Mouse (Mus musculus) lung, embryonic 16.5 days (tissue): ENCODE measurements around the gene Nup153. TPM values are rescaled to one million over a fixed set of nuclear protein-coding genes. Genes with fewer than 3 reads are reported as not detected.

ENCODE experiments used
- ATAC-seq: fragments of 200-750 bp; cut with Nextera tagmentation; 2 replicates; pipeline ENCODE4 v1.8.0; 2017; ENCODE audit warnings: low read depth, mild to moderate bottlenecking, moderate library complexity
- H3K27ac ChIP-seq: fragments of 300-500 bp; sonication (generic); 2 replicates; pipeline ENCODE4 v1.5.1; 2014; ENCODE audit warnings: mild to moderate bottlenecking, control low read depth, low read length
- H3K27me3 ChIP-seq: fragments of 300-500 bp; sonication (generic); 2 replicates; pipeline ENCODE4 v1.6.1; 2014; ENCODE audit warnings: low read depth, low read length, mixed read lengths; ENCODE audit not compliant: control insufficient read depth, insufficient read depth
- H3K36me3 ChIP-seq: fragments of 300-500 bp; sonication (generic); 2 replicates; pipeline ENCODE4 v1.6.1; 2014; ENCODE audit warnings: low read length; ENCODE audit not compliant: control insufficient read depth, insufficient read depth
- H3K4me1 ChIP-seq: fragments of 300-500 bp; sonication (generic); replicated peaks from 2 replicates; pipeline ENCODE4 v1.6.1; 2014; ENCODE audit warnings: low read length, mixed read lengths; ENCODE audit not compliant: control insufficient read depth, insufficient read depth
- H3K4me2 ChIP-seq: fragments of 300-500 bp; sonication (generic); 2 replicates; pipeline ENCODE4 v1.6.1; 2014; ENCODE audit warnings: low read depth, low read length, control low read depth
- H3K4me3 ChIP-seq: fragments of 300-500 bp; sonication (generic); 2 replicates; pipeline ENCODE4 v1.5.1; 2014; ENCODE audit warnings: mild to moderate bottlenecking, low read length, control low read depth
- H3K9ac ChIP-seq: fragments of 300-500 bp; sonication (generic); 2 replicates; pipeline ENCODE4 v1.6.1; 2014; ENCODE audit warnings: low read length, control low read depth
- H3K9me3 ChIP-seq: fragments of 300-500 bp; sonication (generic); 2 replicates; pipeline ENCODE4 v1.6.1; 2016; ENCODE audit warnings: low read length; ENCODE audit not compliant: control insufficient read depth
- WGBS: fragments of 180-500 bp; shearing (Covaris S2); extraction: QIAGEN DNeasy Blood & Tissue Kit; methylation state at CpG from one replicate; pipeline ENCODE4 v1.1.7; 2014; 5-methylcytosine and 5-hydroxymethylcytosine counted together
- polyA plus RNA-seq: library from polyadenylated mRNA; unstranded; fragments of >200 nt; fragmentation: Nextera tagmentation; extraction: Ambion mirVana; gene quantifications from 2 replicates; pipeline ENCODE4 v1.2.1, GENCODE M21; 2015

Gene Nup153
- polyA plus RNA-seq, 1 experiment from 2014 or later: 20.6 TPM

DNA sequence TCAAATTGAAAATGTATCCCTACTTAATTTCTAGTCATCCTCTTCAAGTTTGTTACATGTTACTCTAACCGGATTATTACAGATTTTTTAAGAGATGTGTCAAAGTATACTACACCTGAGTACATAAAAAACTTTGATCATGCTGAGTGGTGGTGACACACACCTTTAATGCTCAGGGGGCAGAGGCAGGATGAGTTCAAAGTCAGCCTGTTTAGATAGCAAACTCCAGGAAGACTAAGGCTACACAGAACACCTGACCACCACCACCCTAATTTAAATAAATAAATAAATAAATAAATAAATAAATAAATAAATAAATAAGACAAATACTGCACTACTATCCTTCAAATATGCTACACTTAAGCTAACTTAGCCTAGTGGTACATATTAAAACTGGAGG is 31.8 kb downstream of the Nup153 start:
- Histone ChIP-seq H3K36me3 (peaks cover 15% of the 10 kb centered on the region), H3K4me3 (no peak overlapping the region), H3K4me2 (no peak overlapping the region), H3K9me3 (no peaks in the 10 kb centered on the region), H3K27me3 (no peaks in the 10 kb centered on the region), H3K27ac (no peak overlapping the region), H3K4me1 (no peaks in the 10 kb centered on the region), H3K9ac (no peak overlapping the region)
- 65% methylated on average over 1 of the region's 1 CpGs for WGBS
- no peak for ATAC-seq

DNA sequence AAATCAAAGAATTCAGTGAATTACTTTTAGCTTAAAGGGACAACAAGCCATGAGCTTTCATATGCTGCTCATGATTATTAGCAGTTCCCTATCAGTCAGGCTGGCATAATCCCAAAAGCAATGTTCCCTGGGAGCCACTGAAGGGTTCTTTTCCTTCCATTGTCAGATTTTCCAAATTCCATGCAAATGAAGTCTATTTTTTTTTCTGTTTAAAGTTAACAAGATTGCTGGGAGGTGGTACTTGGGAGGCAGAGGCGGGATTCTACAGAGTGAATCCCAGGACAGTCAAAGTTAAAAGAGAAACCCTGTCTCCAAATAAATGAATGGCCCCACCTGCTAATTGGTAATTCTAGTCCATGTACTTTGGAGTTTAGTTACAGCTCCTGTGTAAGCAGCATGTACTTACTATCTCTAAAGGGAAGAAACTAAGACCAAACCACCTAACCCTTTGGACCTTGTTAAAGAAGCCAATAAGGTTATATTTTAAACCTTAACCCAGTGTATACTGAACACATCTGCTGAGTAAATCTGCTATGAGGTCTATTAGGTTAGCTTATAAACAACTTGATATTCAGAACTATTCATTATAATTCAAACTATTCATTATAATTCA is 32.3 kb downstream of the Nup153 start:
- no peak overlapping the region for H3K4me2 ChIP-seq
- no peak for ATAC-seq
- no peaks in the 10 kb centered on the region for H3K27me3 ChIP-seq
- no peak overlapping the region for H3K9ac ChIP-seq
- H3K4me3 ChIP-seq: no peak overlapping the region
- no peaks in the 10 kb centered on the region for H3K4me1 ChIP-seq
- 92% methylated on average over 1 of the region's 1 CpGs for WGBS
- H3K9me3 ChIP-seq: no peaks in the 10 kb centered on the region
- H3K36me3 ChIP-seq: peaks cover 19% of the 10 kb centered on the region
- no peak overlapping the region for H3K27ac ChIP-seq

DNA sequence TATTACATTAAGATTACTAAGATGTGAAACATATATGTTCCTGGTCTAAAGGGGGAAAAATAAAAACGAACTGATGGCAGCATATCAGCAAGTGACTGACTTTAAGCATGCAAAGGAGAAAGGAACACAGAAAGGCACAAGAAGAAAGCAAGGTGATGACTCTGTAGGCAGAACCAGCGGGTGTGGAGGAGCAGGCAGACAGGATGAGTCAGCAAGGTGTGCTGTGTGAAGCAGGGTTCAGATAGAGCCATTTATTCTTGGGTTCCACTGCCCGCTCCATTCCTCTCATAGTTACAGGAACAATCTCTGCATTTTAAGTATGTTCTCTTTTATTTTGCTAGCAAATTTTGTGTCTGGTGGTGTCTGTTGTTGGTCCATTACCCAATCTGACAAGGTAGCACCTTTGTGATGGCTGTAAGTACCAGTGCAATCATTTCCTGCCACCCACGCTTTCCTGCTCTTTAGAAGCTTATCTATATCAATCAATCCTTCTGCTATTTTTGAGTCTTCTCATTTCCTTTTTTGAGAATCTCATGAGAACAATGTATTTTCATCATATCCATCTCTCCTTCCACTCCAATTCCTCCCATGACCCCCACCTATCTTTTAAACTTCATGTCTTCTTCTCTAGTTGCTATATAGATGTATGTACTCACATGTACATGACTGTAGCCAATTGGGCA is 37.0 kb downstream of the Nup153 start:
- no peak overlapping the region for H3K9ac ChIP-seq
- no peak overlapping the region for H3K27ac ChIP-seq
- H3K4me3 ChIP-seq: no peak overlapping the region
- no peaks in the 10 kb centered on the region for H3K4me1 ChIP-seq
- H3K4me2 ChIP-seq: no peak overlapping the region
- H3K9me3 ChIP-seq: no peaks in the 10 kb centered on the region
- WGBS: 80% methylated on average over 4 of the region's 4 CpGs
- peaks cover 29% of the 10 kb centered on the region for H3K36me3 ChIP-seq
- no peaks in the 10 kb centered on the region for H3K27me3 ChIP-seq
- no peak for ATAC-seq

DNA sequence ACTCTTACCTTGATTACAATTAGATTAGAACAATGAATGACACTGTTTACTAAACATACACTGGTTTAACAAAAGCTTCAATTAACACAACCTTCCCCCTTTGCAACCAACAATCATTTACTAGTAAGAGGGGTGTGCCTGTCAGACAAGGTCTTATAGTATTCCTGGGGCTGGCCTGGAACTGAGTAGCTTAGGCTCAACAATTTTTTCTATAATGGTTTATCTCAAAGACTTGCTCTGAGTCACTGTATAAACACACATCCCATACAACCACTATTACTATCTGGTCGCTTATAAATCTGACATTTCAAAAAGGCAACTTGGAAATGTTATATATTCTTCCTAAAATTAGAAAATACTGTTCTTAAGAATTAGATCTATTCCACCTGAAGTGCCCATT is 44.4 kb downstream of the Nup153 start:
- no peak overlapping the region for H3K4me2 ChIP-seq
- 81% methylated on average over 1 of the region's 1 CpGs for WGBS

DNA sequence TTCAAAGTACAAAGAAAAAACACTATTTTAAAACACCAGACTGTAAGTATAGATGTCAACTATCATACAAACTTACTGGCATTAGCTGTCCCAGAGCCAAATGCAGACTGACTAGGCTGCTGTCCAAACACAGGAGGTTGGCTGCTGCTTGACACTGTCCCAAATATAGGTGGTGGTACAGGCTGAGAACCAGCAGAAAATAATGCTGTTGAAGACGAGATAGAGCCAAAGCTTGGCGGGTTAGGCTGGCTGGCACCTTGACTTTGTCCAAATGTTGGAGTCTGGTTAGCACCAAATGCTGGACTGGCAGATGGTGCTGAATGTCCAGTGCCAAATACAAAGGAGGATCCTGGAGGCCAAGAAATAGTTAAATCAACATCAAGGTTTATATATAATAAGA is 44.8 kb downstream of the Nup153 start:
- Histone ChIP-seq H3K4me1 (no peaks in the 10 kb centered on the region), H3K4me3 (no peak overlapping the region), H3K9ac (no peak overlapping the region), H3K4me2 (no peak overlapping the region), H3K27me3 (no peaks in the 10 kb centered on the region), H3K36me3 (peaks cover 35% of the 10 kb centered on the region), H3K27ac (no peak overlapping the region), H3K9me3 (no peaks in the 10 kb centered on the region)
- no peak for ATAC-seq
- WGBS: 71% methylated on average over 2 of the region's 2 CpGs

More for the DNA sequence above, 44.4 kb downstream of the Nup153 start:
- no peak overlapping the region for H3K9ac ChIP-seq
- no peaks in the 10 kb centered on the region for H3K4me1 ChIP-seq
- H3K27me3 ChIP-seq: no peaks in the 10 kb centered on the region
- H3K36me3 ChIP-seq: peaks cover 32% of the 10 kb centered on the region
- H3K9me3 ChIP-seq: no peaks in the 10 kb centered on the region
- ATAC-seq: no peak
- H3K4me3 ChIP-seq: no peak overlapping the region
- no peak overlapping the region for H3K27ac ChIP-seq

DNA sequence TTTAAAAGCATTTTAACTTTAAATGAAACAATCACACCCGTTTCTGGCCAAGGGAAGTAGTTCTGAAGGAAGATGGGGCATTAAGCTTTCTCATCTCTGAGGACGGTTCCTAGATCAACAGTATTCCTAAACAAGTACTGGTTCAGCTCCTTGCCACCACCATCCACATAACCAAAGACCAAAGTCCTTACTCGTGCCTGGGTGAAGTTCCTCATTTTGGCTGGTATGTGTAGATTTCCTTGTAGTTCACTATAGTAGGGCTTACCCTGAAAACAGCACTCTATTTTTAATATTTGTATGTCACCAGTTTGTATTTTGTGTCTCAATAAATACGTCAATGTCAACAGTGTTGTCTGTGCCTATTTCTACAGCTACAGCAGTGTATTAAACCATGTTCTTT is 50.0 kb downstream of the Nup153 start:
- peaks cover 24% of the 10 kb centered on the region for H3K36me3 ChIP-seq
- no peak for ATAC-seq
- no peak overlapping the region for H3K4me3 ChIP-seq
- no peak overlapping the region for H3K4me2 ChIP-seq
- H3K27ac ChIP-seq: no peak overlapping the region
- H3K9ac ChIP-seq: no peak overlapping the region
- H3K27me3 ChIP-seq: no peaks in the 10 kb centered on the region
- WGBS: 84% methylated on average over 4 of the region's 4 CpGs
- H3K9me3 ChIP-seq: no peaks in the 10 kb centered on the region
- H3K4me1 ChIP-seq: no peaks in the 10 kb centered on the region

DNA sequence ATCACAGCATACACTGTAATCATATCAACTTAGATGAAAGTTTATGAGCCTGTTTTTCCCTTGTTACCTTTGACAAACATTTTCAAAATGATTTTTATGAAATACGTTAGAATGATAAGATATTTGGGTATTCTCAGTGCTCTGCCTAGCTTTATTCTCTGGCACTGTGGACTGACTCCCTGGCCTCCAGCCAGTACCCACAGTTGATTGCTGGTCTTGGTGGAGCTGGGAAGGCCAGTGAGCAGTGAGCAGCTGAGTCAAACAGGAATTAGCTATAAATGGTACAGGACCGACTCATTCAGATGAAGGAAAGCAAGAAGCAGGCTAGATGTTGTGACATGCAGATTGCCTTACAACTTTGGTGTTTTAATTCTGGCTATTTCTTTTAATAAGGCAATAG is 53.1 kb downstream of the Nup153 start:
- Histone ChIP-seq H3K27me3 (no peaks in the 10 kb centered on the region), H3K36me3 (peaks cover 16% of the 10 kb centered on the region), H3K9ac (no peak overlapping the region), H3K4me1 (peaks cover 8% of the 10 kb centered on the region), H3K4me3 (no peak overlapping the region), H3K9me3 (no peaks in the 10 kb centered on the region), H3K27ac (no peak overlapping the region), H3K4me2 (no peak overlapping the region)
- WGBS: 77% methylated on average over 2 of the region's 2 CpGs
- no peak for ATAC-seq

DNA sequence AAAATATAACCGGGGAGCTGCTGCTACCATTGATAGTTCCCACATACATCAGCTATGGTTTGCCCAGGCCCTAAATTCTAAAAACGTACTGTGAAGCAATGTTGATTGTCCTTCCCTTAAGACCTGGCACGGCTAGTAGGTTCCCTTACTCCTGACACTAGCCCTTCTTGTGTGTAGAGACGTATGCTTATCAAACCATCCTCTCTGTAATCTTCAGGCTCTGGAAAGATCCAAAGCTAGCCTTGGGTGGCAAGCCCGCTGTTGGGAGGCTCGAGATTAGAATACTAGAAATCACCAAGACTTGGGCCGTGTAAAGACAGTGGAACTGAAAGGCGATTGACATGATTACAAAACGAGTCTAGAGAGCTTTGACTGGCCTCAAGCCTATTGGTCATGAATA is 57.2 kb downstream of the Nup153 start:
- Histone ChIP-seq H3K4me1 (peaks cover 8% of the 10 kb centered on the region), H3K4me2 (peak overlapping the region; percentile 90)
- 53% methylated on average over 9 of the region's 9 CpGs for WGBS

DNA sequence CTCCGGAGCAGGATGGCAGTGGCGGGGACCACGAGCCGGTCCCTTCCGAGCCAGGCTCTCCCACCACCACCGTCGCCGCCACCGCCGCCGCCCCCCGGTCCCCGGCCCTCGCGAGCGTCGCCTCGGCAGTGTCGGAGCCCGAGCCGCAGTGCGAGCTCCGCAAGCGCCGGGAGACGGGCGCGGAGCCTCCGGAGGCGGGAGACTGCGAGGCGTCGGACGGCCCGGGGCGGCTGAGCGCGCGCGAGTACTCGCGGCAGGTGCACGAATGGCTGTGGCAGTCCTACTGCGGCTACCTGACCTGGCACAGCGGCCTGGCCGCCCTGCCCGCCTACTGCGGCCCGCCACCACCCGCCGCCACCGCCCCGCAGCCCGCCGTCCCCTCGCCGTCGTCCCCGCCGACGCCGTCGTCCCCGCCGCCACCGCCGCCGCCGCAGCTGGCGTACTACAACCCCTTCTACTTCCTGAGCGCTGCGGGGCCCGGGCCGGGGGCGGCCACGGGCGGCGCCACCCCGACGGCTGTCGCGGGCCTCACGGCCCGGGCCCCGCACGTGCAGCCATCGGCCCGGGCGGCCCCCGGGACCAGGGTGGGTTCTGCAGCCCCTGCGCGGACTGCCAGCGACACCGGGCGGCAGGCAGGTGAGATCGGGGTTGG is 58.0 kb downstream of the Nup153 start:
- Histone ChIP-seq H3K4me3 (peak overlapping the region; percentile 90), H3K27me3 (no peaks in the 10 kb centered on the region), H3K9me3 (no peaks in the 10 kb centered on the region), H3K9ac (peak overlapping the region; percentile 90), H3K4me2 (peak overlapping the region; percentile 90), H3K4me1 (peaks cover 8% of the 10 kb centered on the region), H3K36me3 (peaks cover 5% of the 10 kb centered on the region), H3K27ac (peak overlapping the region; percentile 72)
- WGBS: under 1% methylated on average over 42 of the region's 96 CpGs
- peak; percentile 75 for ATAC-seq

More for the DNA sequence above, 57.2 kb downstream of the Nup153 start:
- H3K27me3 ChIP-seq: no peaks in the 10 kb centered on the region
- peak overlapping the region; percentile 90 for H3K9ac ChIP-seq
- H3K36me3 ChIP-seq: peaks cover 5% of the 10 kb centered on the region
- ATAC-seq: no peak
- peak overlapping the region; percentile 90 for H3K4me3 ChIP-seq
- H3K27ac ChIP-seq: no peak overlapping the region
- H3K9me3 ChIP-seq: no peaks in the 10 kb centered on the region
